Mouse (Mus musculus): ENCODE measurements around the gene Bsx. TPM values are rescaled to one million over a fixed set of nuclear protein-coding genes. Genes with fewer than 3 reads are reported as not detected.

Bsx gene
- not detected in 2 replicates for polyA plus RNA-seq (2015; fragmentation: Nextera tagmentation; extraction: Ambion mirVana)

DNA sequence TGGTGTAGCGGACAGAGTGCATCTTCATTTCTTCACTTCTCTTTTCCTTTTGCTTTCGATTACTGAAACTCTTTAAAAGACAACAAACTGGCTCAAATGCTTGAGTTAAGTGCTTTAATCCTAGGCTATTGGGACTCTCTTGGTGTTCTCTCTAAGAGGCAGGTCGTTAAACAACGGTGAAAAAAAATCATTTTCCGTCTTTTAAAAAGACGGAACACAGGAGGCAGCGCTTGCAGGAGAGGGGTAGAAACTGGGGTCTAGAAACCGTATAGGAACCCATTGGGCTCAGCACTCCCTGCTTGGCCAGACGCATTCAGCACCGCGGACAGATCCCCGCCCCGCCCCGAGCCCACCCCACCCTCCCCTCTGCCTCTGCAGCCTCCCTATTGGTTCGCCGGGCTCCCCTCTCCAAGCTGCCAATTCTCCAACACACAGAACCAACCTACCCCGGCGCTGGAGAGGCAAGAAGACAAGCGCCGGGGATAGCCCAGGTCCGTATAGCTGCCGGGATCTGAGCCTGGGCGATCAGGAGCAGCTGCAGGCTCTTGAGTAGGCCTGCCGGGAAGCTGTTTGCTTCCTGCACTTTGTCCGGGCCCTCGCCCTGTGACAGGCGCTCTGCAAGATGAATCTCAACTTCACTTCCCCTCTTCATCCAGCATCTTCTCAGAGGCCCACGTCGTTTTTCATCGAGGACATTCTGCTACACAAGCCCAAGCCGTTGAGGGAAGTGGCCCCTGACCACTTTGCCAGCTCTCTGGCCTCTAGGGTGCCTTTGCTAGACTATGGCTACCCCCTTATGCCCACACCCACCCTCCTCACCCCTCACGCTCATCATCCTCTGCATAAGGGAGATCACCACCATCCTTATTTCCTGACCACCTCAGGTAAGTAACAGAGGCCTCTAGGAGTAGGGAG lies at the start of gene Bsx:
Bsx (plus strand) TSS at position 572 of the 915 bp plus-strand sequence.
- WGBS (ENCODE audit: insufficient replicate concordance): 2% methylated on average over 32 of the region's 32 CpGs
- Histone ChIP-seq H3K9me3 (replicated peaks; ENCODE audit: control insufficient read depth, low read length) (no peaks in the 10 kb centered on the region), H3K36me3 (ENCODE audit: control insufficient read depth, insufficient read depth) (no peaks in the 10 kb centered on the region), H3K4me1 (ENCODE audit: control insufficient read depth, low read depth, low read length) (no peaks in the 10 kb centered on the region), H3K4me3 (ENCODE audit: low read depth, low read length) (no peak within 1 kb of the TSS), H3K9ac (ENCODE audit: low read depth, low read length) (no peak within 1 kb of the TSS), H3K27ac (ENCODE audit: low read length) (no peak within 1 kb of the TSS), H3K4me2 (ENCODE audit: low read depth, low read length) (peak within 1 kb of the TSS; percentile 5; the same call in 1 of the 2 replicates), H3K27me3 (ENCODE audit: control insufficient read depth, insufficient read depth, low read depth, low read length) (peaks cover 91% of the 10 kb centered on the region)
- ATAC-seq (ENCODE audit: low read depth): no peak

GRCm38 (mm10) chr9:40825601-40826000 lies 48.3 kb upstream of the Bsx start:
- Histone ChIP-seq H3K4me3 (ENCODE audit: low read depth, low read length) (no peak overlapping the region), H3K9ac (ENCODE audit: low read depth, low read length) (no peak overlapping the region), H3K27me3 (ENCODE audit: control insufficient read depth, insufficient read depth, low read depth, low read length) (no peaks in the 10 kb centered on the region), H3K9me3 (replicated peaks; ENCODE audit: control insufficient read depth, low read length) (no peaks in the 10 kb centered on the region), H3K36me3 (ENCODE audit: control insufficient read depth, insufficient read depth) (no peaks in the 10 kb centered on the region), H3K4me1 (ENCODE audit: control insufficient read depth, low read depth, low read length) (no peaks in the 10 kb centered on the region; the same call in 1 of the 2 replicates), H3K27ac (ENCODE audit: low read length) (no peak overlapping the region), H3K4me2 (ENCODE audit: low read depth, low read length) (no peak overlapping the region)
- 36% methylated on average over 6 of the region's 6 CpGs for WGBS (ENCODE audit: insufficient replicate concordance)
- ATAC-seq (ENCODE audit: low read depth): no peak

GRCm38 (mm10) chr9:40827366-40827765 lies 46.6 kb upstream of the Bsx start:
- no peak overlapping the region for H3K4me3 ChIP-seq (ENCODE audit: low read depth, low read length)
- H3K27me3 ChIP-seq (ENCODE audit: control insufficient read depth, insufficient read depth, low read depth, low read length): no peaks in the 10 kb centered on the region
- H3K9ac ChIP-seq (ENCODE audit: low read depth, low read length): no peak overlapping the region
- H3K9me3 ChIP-seq (replicated peaks; ENCODE audit: control insufficient read depth, low read length): no peaks in the 10 kb centered on the region
- H3K27ac ChIP-seq (ENCODE audit: low read length): no peak overlapping the region
- H3K36me3 ChIP-seq (ENCODE audit: control insufficient read depth, insufficient read depth): no peaks in the 10 kb centered on the region
- ATAC-seq (ENCODE audit: low read depth): no peak
- no peaks in the 10 kb centered on the region for H3K4me1 ChIP-seq (ENCODE audit: control insufficient read depth, low read depth, low read length)
- H3K4me2 ChIP-seq (ENCODE audit: low read depth, low read length): no peak overlapping the region
- WGBS (ENCODE audit: insufficient replicate concordance): 71% methylated on average over 4 of the region's 4 CpGs

- no peaks in the 10 kb centered on the region for H3K36me3 ChIP-seq (ENCODE audit: control insufficient read depth, insufficient read depth)
- H3K4me3 ChIP-seq (ENCODE audit: low read depth, low read length): no peak overlapping the region
- H3K9ac ChIP-seq (ENCODE audit: low read depth, low read length): no peak overlapping the region
- H3K27me3 ChIP-seq (ENCODE audit: control insufficient read depth, insufficient read depth, low read depth, low read length): no peaks in the 10 kb centered on the region
- no peak overlapping the region for H3K27ac ChIP-seq (ENCODE audit: low read length)
- H3K4me1 ChIP-seq (ENCODE audit: control insufficient read depth, low read depth, low read length): no peaks in the 10 kb centered on the region
- 4% methylated on average over 12 of the region's 12 CpGs for whole genome bisulfite sequencing (ENCODE audit: insufficient replicate concordance)
- H3K4me2 ChIP-seq (ENCODE audit: low read depth, low read length): no peak overlapping the region
- no peak for ATAC-seq (ENCODE audit: low read depth)
- H3K9me3 ChIP-seq (replicated peaks; ENCODE audit: control insufficient read depth, low read length): no peaks in the 10 kb centered on the region
These were observed 39.4 kb upstream of the Bsx start for GRCm38 (mm10) chr9:40834569-40834968.

DNA sequence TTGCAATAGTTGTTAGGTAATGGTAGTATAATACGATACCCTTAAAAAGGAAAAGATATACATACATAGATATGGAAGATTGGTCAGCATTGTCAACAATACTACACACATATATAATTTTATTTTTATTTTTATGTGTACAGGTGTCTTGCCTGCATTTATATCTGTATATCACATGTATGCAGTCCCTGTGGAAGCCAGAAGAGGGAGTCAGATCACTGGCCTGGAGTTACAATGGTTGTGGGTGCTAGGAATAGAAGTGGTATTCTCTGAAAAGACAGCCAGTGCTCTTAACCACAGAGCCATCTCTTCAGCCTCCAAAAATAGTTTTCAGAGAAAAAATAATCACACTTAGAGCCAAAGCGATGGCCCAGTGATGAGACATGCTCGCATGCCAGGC lies 37.2 kb upstream of the Bsx start:
- Histone ChIP-seq H3K27me3 (ENCODE audit: control insufficient read depth, insufficient read depth, low read depth, low read length) (no peaks in the 10 kb centered on the region), H3K4me3 (ENCODE audit: low read depth, low read length) (no peak overlapping the region), H3K4me2 (ENCODE audit: low read depth, low read length) (no peak overlapping the region), H3K36me3 (ENCODE audit: control insufficient read depth, insufficient read depth) (no peaks in the 10 kb centered on the region), H3K9ac (ENCODE audit: low read depth, low read length) (no peak overlapping the region), H3K27ac (ENCODE audit: low read length) (no peak overlapping the region), H3K4me1 (ENCODE audit: control insufficient read depth, low read depth, low read length) (no peaks in the 10 kb centered on the region), H3K9me3 (replicated peaks; ENCODE audit: control insufficient read depth, low read length) (no peaks in the 10 kb centered on the region)
- 54% methylated on average over 3 of the region's 3 CpGs for WGBS (ENCODE audit: insufficient replicate concordance)
- no peak for ATAC-seq (ENCODE audit: low read depth)

DNA sequence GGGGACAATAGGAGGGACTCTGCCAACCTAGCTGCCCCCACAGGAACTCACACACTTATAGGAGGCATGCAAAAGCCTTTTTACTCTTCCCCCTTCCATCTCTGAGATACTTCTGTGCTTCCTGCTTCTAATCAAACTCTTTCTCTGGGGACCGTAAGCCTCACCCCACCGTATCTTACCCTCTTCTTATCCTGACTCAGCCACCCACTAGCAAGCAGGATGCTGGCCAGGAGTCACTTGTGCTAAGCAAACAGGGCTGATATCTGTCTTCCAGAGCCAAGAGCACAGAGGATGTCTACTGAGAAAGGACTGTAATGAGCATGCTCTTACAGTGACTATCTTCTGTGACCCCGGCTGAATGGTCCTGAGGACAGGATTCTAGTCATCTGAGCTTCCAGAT lies 34.3 kb upstream of the Bsx start:
- WGBS (ENCODE audit: insufficient replicate concordance): 41% methylated on average over 3 of the region's 3 CpGs
- Histone ChIP-seq H3K4me2 (ENCODE audit: low read depth, low read length) (no peak overlapping the region), H3K27me3 (ENCODE audit: control insufficient read depth, insufficient read depth, low read depth, low read length) (no peaks in the 10 kb centered on the region), H3K27ac (ENCODE audit: low read length) (no peak overlapping the region), H3K9ac (ENCODE audit: low read depth, low read length) (no peak overlapping the region), H3K4me1 (ENCODE audit: control insufficient read depth, low read depth, low read length) (no peaks in the 10 kb centered on the region), H3K9me3 (replicated peaks; ENCODE audit: control insufficient read depth, low read length) (no peaks in the 10 kb centered on the region), H3K4me3 (ENCODE audit: low read depth, low read length) (no peak overlapping the region), H3K36me3 (ENCODE audit: control insufficient read depth, insufficient read depth) (no peaks in the 10 kb centered on the region)
- no peak for ATAC-seq (ENCODE audit: low read depth)

- WGBS (ENCODE audit: insufficient replicate concordance): 43% methylated on average over 2 of the region's 2 CpGs
- no peak overlapping the region for H3K9ac ChIP-seq (ENCODE audit: low read depth, low read length)
- ATAC-seq (ENCODE audit: low read depth): no peak
- H3K4me2 ChIP-seq (ENCODE audit: low read depth, low read length): no peak overlapping the region
- no peak overlapping the region for H3K27ac ChIP-seq (ENCODE audit: low read length)
- H3K9me3 ChIP-seq (replicated peaks; ENCODE audit: control insufficient read depth, low read length): no peaks in the 10 kb centered on the region
- no peaks in the 10 kb centered on the region for H3K27me3 ChIP-seq (ENCODE audit: control insufficient read depth, insufficient read depth, low read depth, low read length)
- H3K4me3 ChIP-seq (ENCODE audit: low read depth, low read length): no peak overlapping the region
- no peaks in the 10 kb centered on the region for H3K36me3 ChIP-seq (ENCODE audit: control insufficient read depth, insufficient read depth)
- H3K4me1 ChIP-seq (ENCODE audit: control insufficient read depth, low read depth, low read length): no peaks in the 10 kb centered on the region
These were observed 22.4 kb upstream of the Bsx start for GRCm38 (mm10) chr9:40851515-40851914.

DNA sequence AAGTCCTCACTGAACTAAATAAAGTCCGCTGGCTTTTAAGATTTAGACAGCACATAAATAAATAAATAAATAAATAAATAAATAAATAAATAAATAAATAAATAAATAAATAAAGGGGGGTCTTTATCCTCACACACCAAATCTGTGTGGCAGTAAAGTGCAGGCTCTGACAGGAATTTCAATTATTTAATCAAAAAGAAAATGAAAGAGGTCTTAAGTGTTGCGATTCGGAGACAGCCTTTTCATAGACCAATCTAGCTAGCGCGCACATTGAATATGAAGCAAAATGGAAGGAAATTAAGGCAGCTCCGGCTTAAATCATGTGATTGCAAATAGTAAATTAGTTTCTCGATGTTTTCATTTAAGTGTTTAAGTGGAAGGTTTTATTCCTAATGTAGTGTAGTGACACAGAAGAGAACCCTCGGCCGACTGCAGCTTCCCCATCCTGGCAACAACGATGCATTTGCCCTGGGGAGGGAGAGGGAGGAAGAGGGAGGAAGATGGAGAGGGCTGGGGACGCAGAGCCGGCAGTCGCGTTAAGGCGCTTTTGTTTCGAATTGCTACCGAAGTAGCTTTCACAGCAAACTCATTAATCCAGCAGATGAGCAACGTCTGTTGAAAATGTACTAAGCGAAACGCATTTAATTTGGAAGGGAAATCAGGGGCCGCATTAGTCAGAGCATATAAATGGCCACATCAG lies 15.3 kb upstream of the Bsx start:
- no peak overlapping the region for H3K9ac ChIP-seq (ENCODE audit: low read depth, low read length)
- no peak overlapping the region for H3K4me3 ChIP-seq (ENCODE audit: low read depth, low read length)
- H3K4me2 ChIP-seq (ENCODE audit: low read depth, low read length): peak overlapping the region; percentile 4; the same call in 1 of the 2 replicates
- no peak overlapping the region for H3K27ac ChIP-seq (ENCODE audit: low read length)
- no peaks in the 10 kb centered on the region for H3K36me3 ChIP-seq (ENCODE audit: control insufficient read depth, insufficient read depth)
- peaks cover 9% of the 10 kb centered on the region for H3K27me3 ChIP-seq (ENCODE audit: control insufficient read depth, insufficient read depth, low read depth, low read length)
- no peaks in the 10 kb centered on the region for H3K4me1 ChIP-seq (ENCODE audit: control insufficient read depth, low read depth, low read length)
- 11% methylated on average over 21 of the region's 21 CpGs for WGBS (ENCODE audit: insufficient replicate concordance)
- no peaks in the 10 kb centered on the region for H3K9me3 ChIP-seq (replicated peaks; ENCODE audit: control insufficient read depth, low read length)
- ATAC-seq (ENCODE audit: low read depth): no peak

DNA sequence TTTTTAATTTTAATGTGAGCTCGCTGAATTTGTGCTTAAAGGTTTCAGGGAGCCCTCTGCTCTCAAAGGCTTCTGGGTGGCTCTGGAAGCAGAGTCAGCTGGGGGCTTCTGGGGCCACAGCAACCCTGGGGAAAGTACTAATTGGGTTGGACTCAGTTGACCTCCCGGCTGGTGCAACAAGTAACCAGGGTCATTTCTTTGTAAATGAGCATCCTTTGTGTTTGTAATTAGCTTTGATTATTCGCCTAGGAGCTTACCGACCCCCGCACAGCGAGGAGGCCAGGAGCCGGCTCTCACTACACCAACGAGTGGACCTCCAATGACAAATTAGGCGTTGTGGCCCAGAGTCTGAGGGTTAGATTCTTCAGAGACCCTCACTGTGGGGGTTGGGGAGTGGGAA lies 14.7 kb upstream of the Bsx start:
- Histone ChIP-seq H3K4me2 (ENCODE audit: low read depth, low read length) (no peak overlapping the region), H3K4me3 (ENCODE audit: low read depth, low read length) (no peak overlapping the region)
- no peak for ATAC-seq (ENCODE audit: low read depth)

More for the DNA sequence above, 14.7 kb upstream of the Bsx start:
- no peaks in the 10 kb centered on the region for H3K36me3 ChIP-seq (ENCODE audit: control insufficient read depth, insufficient read depth)
- H3K27ac ChIP-seq (ENCODE audit: low read length): no peak overlapping the region
- H3K9me3 ChIP-seq (replicated peaks; ENCODE audit: control insufficient read depth, low read length): no peaks in the 10 kb centered on the region
- peaks cover 9% of the 10 kb centered on the region for H3K27me3 ChIP-seq (ENCODE audit: control insufficient read depth, insufficient read depth, low read depth, low read length)
- 13% methylated on average over 9 of the region's 9 CpGs for WGBS (ENCODE audit: insufficient replicate concordance)
- H3K9ac ChIP-seq (ENCODE audit: low read depth, low read length): no peak overlapping the region
- no peaks in the 10 kb centered on the region for H3K4me1 ChIP-seq (ENCODE audit: control insufficient read depth, low read depth, low read length)

All from liver, embryonic 16.5 days (tissue).